Mouse (Mus musculus): ENCODE measurements around the gene Dcaf15.

Gene Dcaf15

DNA sequence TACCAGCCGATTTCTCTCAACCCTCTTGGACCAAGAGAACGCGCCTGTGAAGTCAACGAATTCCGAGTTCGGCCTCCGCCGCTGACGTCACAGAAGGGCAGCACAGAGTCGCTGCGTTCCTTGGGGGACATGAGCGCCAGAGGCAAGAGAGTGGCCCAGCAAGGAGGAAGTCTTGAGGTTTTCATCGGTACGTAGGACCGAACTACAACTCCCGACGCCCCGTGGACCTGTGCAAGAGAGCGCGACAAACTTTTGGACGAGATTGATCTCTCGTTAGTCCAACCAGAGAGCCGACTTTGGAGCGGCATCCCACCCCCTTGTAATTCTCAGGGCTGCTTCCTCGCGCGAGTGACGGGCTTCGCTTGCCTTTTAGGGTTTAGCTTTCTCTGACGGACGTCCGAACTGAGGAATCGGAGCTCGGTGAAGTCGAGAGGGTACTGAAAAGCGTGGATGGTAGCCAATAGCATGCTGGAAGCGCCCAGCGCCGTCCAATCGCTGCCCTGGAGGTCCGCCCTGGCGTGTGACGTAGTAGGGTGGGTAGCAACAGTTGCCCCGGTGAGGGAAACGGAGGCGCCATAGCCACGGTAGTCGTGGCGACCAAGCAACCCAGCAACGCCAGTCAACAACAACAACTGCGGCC lies 38.2 kb downstream of the Dcaf15 start, which contains the start of gene Rfx1:
TSS of gene Rfx1 (plus strand) at position 544 of the 640 bp plus-strand sequence.
- DNase-seq, result peak; percentile 99 to 100

DNA sequence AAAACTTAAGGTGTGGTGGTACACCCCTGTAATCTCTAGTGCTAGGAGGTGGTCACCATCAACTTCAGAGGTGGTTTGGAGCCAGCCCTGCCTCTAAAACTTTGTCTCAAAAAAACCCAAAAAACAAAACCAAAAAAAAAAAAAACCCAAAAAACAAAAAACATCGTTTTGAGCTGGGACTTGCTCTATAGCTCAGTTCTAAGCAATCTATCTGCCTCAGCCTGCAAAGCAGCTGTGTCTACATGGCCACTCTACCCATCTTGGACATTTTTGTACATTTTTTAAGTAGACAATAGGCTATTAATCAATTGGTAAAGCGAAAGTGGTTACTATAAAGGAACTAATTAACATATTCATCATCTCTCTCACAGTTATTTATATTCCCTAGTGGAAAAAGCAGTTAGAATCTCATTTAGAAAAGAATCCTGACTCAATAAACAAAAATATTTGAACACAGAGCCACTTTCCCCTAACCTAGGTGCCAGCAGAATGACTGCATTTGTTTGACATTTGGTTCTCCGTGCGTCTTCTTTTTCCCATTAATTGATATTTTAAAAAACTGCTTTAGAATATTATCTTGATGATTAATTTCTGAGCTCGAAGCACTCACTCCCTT lies 39.0 kb downstream of the Dcaf15 start:
- DNase-seq, result no peak

DNA sequence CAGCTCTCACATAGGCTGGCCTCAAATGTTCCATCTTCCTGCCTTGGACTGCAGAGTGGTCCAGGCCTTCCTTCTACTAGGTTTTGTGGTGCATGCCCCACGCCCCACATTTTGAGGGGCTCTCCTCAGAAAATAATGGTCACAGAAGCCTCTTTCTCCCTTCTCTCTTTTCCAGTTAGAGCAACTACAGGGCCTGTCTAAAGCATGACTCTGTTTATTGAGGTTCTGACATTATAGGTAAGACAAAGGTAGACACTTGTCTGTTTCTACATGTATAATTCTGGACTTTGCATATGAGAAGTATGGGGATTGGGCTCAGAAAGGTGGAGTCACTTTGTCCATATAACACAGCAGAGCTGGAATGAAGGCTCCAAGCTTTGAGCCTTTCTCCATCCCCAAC lies 39.5 kb downstream of the Dcaf15 start, which contains the start of gene Gm10643:
TSS of gene Gm10643 (minus strand) at position 101 of the 400 bp plus-strand sequence.
- DNase-seq, result no peak

DNA sequence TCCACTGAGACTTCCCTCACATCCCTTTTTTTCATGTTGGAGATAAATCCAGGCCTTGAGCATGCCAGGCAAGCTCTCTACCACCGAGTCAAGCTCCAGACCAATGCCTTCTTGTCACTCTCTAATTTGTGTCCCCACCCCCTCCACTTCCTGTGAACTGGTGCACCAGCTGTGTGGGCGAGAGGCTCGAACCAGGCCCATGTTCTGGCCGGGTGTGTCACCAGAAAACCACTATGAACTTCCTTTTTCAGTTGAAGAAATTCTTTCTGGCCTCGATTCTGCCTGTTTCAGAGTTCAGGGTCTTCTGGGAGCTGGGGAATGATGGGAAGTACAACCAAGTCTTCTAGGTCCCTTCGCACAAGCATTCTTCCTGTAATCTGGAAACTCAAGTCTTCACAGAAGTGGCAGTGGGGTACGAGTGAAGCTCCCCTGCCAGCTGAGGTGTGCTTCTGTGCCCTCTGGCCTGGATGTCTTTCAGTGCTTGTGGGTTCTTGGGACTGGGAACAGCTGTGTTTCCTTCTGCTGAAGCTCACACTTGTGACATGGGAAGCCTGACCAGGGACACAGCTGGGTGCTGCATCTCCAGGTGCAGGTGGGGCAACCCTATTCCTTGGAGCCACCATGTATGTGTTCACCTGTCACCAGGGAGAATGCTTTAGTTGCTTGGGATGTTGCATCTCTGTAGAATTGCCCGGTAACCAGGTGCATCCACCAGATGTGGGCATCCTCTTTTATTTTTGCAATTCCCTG lies 40.5 kb downstream of the Dcaf15 start:
- DNase-seq, result peak; percentile 56 to 62

DNA sequence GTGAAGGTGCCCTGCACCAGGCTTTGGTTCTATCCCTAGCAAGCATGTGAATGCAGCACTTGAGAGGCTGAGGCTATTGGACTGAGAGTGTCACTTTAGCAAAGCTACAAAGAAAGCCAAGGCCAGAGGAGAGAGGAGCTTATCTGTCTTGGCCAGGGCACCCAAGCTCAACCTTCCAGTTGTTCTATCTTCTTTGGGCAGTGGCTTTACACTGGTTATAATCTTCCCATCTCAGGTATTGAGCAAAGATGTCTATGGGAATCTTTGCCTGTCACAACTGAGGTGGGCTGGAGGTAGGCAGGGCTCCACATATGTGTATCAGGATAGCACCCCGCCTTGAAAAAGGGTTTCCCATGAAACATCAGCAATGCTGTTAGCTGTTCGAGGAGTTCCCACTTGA lies 44.3 kb downstream of the Dcaf15 start:
- no peak for DNase-seq

DNA sequence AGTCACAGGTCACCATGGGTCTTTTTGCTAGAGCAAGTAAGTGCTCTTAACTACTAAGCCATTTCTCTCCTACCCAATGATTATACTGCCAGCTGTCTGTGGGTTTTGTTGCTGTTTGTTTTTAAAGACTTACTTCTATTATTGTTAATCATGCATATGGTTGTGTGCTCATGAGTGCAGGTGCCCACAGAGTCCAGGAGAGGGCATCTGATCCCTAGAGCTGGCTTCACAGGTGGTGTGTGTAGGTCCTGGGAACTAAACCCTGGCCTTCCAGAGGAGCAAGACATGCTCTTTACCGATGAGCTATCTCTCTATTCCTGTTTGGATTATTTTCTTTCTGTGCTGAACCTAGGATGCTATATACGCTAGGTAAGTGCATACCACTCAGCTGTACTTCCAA lies 45.3 kb downstream of the Dcaf15 start:
- DNase-seq, result no peak

DNA sequence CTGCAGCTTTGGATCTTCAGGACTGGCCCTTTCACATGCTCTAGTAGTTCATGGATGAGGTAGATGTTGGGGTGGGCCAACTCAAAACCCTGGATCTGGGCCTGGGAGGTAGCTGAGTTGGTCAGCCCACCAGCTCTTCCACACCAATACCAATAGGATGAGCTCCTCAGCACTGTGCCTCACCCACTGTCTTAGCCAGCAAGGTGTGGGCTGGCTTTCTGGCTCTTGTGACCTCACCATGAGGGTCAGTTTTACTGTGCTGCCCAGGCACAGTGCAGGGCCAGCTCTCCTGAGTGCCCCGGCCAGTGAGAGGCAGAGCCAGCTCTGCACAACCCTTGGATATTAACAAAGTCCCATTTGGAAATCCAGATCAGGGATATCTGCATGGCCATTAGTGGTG lies 46.7 kb downstream of the Dcaf15 start:
- no peak for DNase-seq

DNA sequence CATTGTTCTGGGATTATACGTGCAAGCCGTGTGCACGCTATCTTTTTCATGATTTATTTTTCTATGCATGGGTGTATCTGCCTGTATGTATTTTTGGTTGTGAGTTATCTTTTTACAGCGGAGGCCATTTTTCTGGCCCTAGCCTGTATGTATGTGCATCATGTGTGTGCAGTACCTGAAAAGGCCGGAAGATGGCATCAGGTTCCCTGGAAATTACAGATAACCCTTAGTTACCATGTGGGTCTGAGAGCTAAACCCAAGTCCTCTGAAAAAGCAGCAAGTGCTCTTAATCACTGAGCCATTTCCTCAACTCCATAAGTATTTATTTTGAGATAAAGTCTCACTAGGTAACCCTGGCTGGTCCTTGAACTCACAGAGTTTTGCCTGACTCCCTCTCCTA lies 51.3 kb downstream of the Dcaf15 start:
- no peak for DNase-seq

DNA sequence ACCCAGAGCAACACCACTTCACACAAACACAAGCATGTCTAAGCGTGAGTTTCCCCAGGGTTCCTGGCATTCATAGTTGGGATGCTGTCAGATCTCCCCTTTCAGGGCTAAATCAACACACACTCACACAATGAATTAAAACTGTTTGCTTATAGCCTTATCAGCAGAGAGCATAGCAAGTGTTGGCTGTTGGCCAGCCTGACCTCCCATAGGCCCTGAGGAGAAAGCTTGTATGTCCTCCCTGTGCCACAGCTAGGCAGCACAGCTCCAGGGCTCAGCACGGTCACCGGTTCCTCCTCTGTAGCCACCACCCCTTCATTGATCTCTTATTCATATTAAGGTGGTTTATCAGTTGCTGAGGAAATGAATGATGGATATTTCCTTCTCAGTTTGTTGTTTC lies 51.8 kb downstream of the Dcaf15 start:
- peak; percentile 42 to 72 for DNase-seq

DNA sequence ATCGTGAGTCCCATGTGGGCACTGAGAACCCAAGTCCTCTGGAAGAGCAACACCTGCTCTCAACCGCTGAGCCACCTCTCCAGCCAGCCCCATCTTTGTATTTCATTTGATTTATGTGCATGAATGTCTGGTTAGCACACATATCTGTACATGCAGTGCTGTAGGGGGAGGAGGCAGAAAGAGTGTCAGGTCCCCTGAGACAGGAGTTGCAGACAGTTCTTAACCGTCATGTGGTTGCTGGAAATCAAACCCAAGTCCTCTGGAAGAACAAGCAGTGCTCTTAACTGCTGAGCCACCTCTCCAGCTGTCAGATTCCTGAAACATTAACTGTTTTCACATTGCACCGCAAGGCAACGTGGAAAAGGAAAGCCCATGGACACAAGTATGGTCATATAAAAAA lies 56.4 kb downstream of the Dcaf15 start:
- DNase-seq, result no peak

Measured in lung, postnatal 4 days (tissue).